Mouse (Mus musculus) hindbrain, embryonic 13.5 days (tissue): ENCODE measurements around the gene Jazf1. TPM values are rescaled to one million over a fixed set of nuclear protein-coding genes. Genes with fewer than 3 reads are reported as not detected.

Experiments used
- ATAC-seq: fragments of 200-750 bp; cut with Nextera tagmentation; 2 replicates; pipeline ENCODE4 v1.8.0; 2017; ENCODE audit warnings: moderate TSS enrichment; ENCODE audit not compliant: low FRiP score
- H3K27ac ChIP-seq: fragments of 300-500 bp; sonication (generic); 2 replicates; pipeline ENCODE4 v1.5.1; 2015; ENCODE audit warnings: inconsistent platforms, mild to moderate bottlenecking, moderate library complexity
- H3K27me3 ChIP-seq: fragments of 300-500 bp; sonication (generic); 2 replicates; pipeline ENCODE4 v1.6.1; 2015; ENCODE audit warnings: mild to moderate bottlenecking, inconsistent platforms
- H3K36me3 ChIP-seq: fragments of 300-500 bp; sonication (generic); 2 replicates; pipeline ENCODE4 v1.6.1; 2015; ENCODE audit warnings: mild to moderate bottlenecking, inconsistent platforms
- H3K4me1 ChIP-seq: fragments of 300-500 bp; sonication (generic); replicated peaks from 2 replicates; pipeline ENCODE4 v1.6.1; 2015; ENCODE audit warnings: inconsistent platforms
- H3K4me2 ChIP-seq: fragments of 300-500 bp; sonication (generic); 2 replicates; pipeline ENCODE4 v1.6.1; 2015; ENCODE audit warnings: inconsistent platforms, mild to moderate bottlenecking, moderate library complexity
- H3K4me3 ChIP-seq: fragments of 300-500 bp; sonication (generic); 2 replicates; pipeline ENCODE4 v1.5.1; 2015; ENCODE audit warnings: mild to moderate bottlenecking, inconsistent platforms
- H3K9ac ChIP-seq: fragments of 300-500 bp; sonication (generic); 2 replicates; pipeline ENCODE4 v1.6.1; 2015; ENCODE audit warnings: mild to moderate bottlenecking, inconsistent platforms
- H3K9me3 ChIP-seq: fragments of 300-500 bp; sonication (generic); 2 replicates; pipeline ENCODE4 v1.6.1; 2016; ENCODE audit warnings: inconsistent platforms
- WGBS: fragments of 180-500 bp; shearing (Covaris S2); methylation state at CpG from one replicate; pipeline ENCODE4 v1.1.7; 2015; 5-methylcytosine and 5-hydroxymethylcytosine counted together
- polyA plus RNA-seq: library from polyadenylated mRNA; unstranded; fragments of >200 nt; fragmentation: Nextera tagmentation; extraction: Ambion mirVana; gene quantifications from 2 replicates; pipeline ENCODE4 v1.2.1, GENCODE M21; 2015

Gene Jazf1
- polyA plus RNA-seq, 1 experiment from 2014 or later = 29.2 TPM

DNA sequence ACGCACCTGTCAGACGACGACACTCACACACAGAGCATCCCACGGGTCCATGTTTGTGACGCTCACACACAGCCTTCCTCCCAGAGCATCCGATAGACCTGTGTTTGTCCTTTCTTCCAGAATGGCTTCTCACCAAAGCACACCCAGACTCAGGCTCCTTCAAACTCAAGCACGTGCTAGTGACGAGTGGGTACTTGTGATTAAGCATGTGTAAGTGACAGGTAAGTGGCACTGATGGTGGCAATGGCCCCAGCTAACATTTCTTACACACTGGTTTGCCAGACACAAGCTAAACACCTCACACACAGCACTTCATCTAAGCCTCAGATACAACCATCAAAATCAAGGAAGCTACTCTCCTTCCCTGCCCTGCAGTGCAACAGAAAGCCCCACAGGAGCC, 77.6 kb downstream of the Jazf1 start:
- WGBS = 90% methylated on average over 8 of the region's 8 CpGs
- Histone ChIP-seq H3K27me3 (no peaks in the 10 kb centered on the region), H3K27ac (no peak overlapping the region), H3K9me3 (0 out of 2 replicates have a peak, but pooled peaks cover 6% of the 10 kb centered on the region), H3K4me3 (no peak overlapping the region), H3K4me1 (no peaks in the 10 kb centered on the region; the same call in 1 of the 2 replicates), H3K4me2 (no peak overlapping the region), H3K9ac (no peak overlapping the region), H3K36me3 (no peaks in the 10 kb centered on the region)
- no peak for ATAC-seq

DNA sequence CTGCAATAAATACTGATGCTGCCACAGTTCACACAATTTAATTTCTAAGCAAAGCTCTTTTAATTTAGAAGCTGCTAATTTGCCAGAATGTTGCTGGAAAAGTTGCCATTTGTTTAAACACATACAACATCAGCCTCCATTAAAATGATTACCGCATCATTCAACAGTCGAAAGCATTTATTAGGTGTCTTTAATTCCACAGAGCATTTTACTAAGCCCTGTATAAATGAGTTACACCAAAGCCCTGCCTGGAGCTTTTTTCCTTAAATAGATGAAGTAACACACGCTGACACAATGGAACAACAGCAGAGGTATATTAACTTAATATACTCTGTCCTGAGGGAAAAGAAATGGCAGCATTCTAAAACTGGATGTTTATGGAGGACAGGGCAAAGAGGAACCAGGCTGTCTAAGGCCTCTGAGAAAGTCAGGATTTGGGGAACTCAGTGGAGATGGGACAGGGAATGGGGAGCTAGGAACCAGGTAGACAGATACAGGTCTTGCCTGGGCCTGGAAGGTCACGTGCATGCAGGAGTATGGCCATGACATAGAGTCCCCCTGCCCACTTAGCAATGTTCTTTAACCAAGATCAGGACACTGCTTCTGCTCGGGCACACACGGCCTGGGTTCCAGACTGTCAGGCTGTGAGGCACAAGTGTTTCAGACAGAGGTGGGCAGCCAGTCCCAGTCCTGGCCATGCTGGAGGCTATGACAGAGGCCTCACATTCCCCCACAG, 80.4 kb downstream of the Jazf1 start:
- 82% methylated on average over 6 of the region's 6 CpGs for WGBS
- Histone ChIP-seq H3K4me3 (no peak overlapping the region), H3K36me3 (no peaks in the 10 kb centered on the region), H3K4me2 (no peak overlapping the region), H3K9ac (no peak overlapping the region), H3K9me3 (0 out of 2 replicates have a peak, but pooled peaks cover 6% of the 10 kb centered on the region), H3K4me1 (no peaks in the 10 kb centered on the region; the same call in 1 of the 2 replicates), H3K27me3 (no peaks in the 10 kb centered on the region), H3K27ac (no peak overlapping the region)
- ATAC-seq = no peak

- Histone ChIP-seq H3K27me3 (no peaks in the 10 kb centered on the region), H3K4me1 (no peaks in the 10 kb centered on the region; the same call in 1 of the 2 replicates), H3K4me3 (no peak overlapping the region), H3K9me3 (0 out of 2 replicates have a peak, but pooled peaks cover 6% of the 10 kb centered on the region), H3K27ac (no peak overlapping the region), H3K4me2 (no peak overlapping the region), H3K9ac (no peak overlapping the region), H3K36me3 (no peaks in the 10 kb centered on the region)
- ATAC-seq = no peak
- WGBS = 60% methylated on average over 4 of the region's 4 CpGs
These were observed 81.0 kb downstream of the Jazf1 start for GRCm38 (mm10) chr6:52987391-52987790.

DNA sequence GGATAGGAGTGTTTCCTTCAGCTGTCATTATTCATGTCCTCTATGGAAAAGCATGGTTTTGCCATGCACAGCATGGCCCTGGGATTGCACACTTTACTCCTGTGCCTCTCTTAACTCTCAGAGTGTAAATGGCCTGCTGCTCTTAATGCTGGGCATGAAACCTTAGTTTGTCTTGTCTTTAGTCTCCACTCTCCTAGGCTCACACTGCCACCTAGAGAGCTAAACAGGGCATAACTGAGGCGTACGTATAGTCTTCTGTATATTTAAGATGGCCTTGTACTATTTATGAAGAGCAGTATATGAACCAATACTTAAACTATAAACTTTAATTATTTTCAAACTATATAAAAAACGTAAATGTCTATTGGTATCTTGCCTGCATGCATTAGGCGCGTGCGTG, 86.3 kb downstream of the Jazf1 start:
- Histone ChIP-seq H3K36me3 (no peaks in the 10 kb centered on the region), H3K27ac (no peak overlapping the region), H3K27me3 (no peaks in the 10 kb centered on the region), H3K4me1 (no peaks in the 10 kb centered on the region), H3K4me3 (no peak overlapping the region), H3K4me2 (no peak overlapping the region), H3K9me3 (0 out of 2 replicates have a peak, but pooled peaks cover 6% of the 10 kb centered on the region), H3K9ac (no peak overlapping the region)
- ATAC-seq = no peak
- 91% methylated on average over 6 of the region's 6 CpGs for WGBS

DNA sequence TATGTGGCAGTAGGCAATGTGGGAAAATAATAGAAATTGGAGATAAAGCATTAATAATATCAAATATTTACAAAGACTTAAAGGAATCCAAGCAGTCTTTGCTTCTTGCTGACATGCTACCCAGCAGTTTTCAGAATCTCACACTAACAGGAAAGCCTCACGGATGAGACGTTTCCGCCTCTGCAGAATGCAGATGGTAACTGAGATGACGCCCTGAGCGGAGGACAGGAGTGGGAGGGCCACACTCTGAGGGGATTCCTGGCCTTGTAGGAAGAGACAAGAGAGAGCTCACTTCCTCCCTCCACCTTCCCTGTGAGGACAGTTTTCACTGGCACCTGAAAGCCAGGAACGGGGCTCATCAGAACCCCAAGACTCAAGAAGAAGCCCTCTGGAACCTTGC, 88.9 kb downstream of the Jazf1 start:
- Histone ChIP-seq H3K4me3 (no peak overlapping the region), H3K27me3 (no peaks in the 10 kb centered on the region), H3K36me3 (no peaks in the 10 kb centered on the region), H3K27ac (no peak overlapping the region), H3K9ac (no peak overlapping the region), H3K9me3 (no peaks in the 10 kb centered on the region), H3K4me1 (no peaks in the 10 kb centered on the region), H3K4me2 (no peak overlapping the region)
- ATAC-seq = no peak
- 98% methylated on average over 6 of the region's 6 CpGs for WGBS

DNA sequence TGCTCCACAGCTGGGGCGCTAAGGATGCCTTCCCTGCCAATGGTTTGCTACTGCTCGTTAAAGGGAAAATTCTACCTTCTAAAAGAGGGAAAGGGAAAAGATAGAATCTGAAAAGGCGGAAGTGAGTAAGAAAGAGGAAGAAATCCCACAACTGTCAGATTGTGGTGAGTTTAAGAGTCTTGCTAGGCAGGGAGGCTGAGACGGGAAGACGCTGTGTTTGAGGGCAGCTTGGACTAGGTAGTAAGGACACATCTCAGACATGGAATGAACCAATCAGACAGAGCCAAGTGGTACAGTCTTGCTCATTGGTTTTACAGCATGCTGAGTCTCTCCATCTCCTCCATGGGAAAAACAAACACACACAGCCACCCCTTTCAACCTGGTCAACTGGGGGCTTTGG, 95.1 kb downstream of the Jazf1 start:
- H3K9me3 ChIP-seq = no peaks in the 10 kb centered on the region
- H3K4me2 ChIP-seq = no peak overlapping the region
- H3K27ac ChIP-seq = no peak overlapping the region
- ATAC-seq = no peak
- no peaks in the 10 kb centered on the region for H3K27me3 ChIP-seq
- H3K9ac ChIP-seq = no peak overlapping the region
- H3K4me3 ChIP-seq = no peak overlapping the region
- H3K36me3 ChIP-seq = no peaks in the 10 kb centered on the region
- 86% methylated on average over 5 of the region's 5 CpGs for WGBS
- H3K4me1 ChIP-seq = no peaks in the 10 kb centered on the region

DNA sequence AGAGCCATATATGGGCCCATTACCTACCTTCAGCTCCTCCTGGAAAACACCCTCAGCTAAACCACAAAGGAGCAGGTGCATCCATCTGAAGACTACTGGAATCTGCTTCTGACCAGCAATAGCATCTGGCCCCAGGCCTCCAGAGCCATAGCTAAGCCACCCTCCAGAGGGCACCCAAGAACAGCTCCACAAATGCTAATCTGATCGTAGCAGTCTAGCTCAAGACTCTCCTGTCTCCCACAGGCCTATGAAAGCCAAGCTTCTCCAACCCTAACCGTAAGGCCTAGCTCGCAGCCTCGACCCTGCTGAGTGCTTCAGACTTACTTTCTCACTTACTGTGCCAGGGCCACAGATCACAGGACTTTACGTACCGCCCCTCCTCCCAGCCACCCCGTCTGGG, 96.3 kb downstream of the Jazf1 start:
- 76% methylated on average over 7 of the region's 7 CpGs for WGBS
- ATAC-seq = no peak
- no peak overlapping the region for H3K4me2 ChIP-seq
- H3K9ac ChIP-seq = no peak overlapping the region
- no peaks in the 10 kb centered on the region for H3K27me3 ChIP-seq
- peaks cover 3% of the 10 kb centered on the region; the same call in 1 of the 2 replicates for H3K4me1 ChIP-seq
- no peak overlapping the region for H3K27ac ChIP-seq
- no peaks in the 10 kb centered on the region for H3K36me3 ChIP-seq
- H3K4me3 ChIP-seq = no peak overlapping the region
- no peaks in the 10 kb centered on the region for H3K9me3 ChIP-seq

DNA sequence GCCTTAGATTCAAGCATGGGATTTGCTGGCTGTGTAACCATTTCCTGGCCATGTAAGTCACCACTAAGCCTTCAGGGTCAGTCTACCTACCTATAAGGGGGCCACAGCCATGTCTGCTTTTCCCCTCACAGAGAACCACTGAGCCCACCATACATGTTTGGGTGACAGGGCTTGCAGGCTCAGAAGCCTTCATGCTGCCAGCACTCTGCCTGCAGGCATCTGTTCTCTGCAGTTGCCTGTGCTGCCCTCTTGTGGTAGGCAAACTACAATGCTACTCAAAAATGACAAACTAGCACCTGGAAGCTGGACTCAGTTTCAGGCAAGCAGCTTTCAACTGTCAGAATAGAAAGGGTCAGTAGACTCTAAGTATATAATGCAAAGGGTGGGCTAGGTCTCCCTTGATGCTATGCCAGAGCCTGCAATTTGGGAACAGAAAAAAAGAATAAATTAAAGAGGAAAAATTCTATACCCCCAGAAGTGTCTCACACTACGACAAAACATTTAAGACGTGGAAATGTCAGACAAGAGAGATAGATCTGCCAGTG, 98.6 kb downstream of the Jazf1 start:
- ATAC-seq = no peak

DNA sequence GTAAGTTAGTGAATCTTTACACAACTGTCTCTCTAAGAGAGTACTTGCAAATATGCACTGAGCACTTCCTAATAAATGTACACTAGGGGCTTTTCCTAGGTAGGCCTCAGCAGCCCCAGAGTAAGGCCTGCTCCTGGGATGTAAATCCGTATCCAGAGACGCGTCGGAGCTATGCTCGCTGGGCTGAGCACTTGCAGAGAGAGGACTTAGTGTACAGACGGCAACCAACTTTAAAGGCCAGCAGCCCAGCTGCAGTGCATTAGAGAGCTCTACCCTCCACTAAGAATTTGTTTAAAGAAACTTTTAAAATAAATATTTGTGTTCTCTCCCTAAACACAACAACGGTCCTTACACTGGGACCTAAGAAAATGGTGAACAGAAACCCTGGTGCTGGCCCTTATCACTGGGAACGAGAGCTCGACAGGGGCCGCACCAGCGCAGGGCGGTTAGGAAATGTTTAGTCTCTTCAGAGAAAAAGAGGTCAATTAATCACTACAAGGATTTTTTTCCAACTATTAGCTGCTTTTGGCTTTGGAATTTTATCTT, 100.0 kb downstream of the Jazf1 start:
- WGBS = 84% methylated on average over 12 of the region's 12 CpGs
- no peaks in the 10 kb centered on the region for H3K36me3 ChIP-seq
- no peak overlapping the region for H3K9ac ChIP-seq
- H3K4me2 ChIP-seq = no peak overlapping the region
- H3K27me3 ChIP-seq = no peaks in the 10 kb centered on the region
- H3K4me1 ChIP-seq = peaks cover 20% of the 10 kb centered on the region
- H3K27ac ChIP-seq = no peak overlapping the region
- H3K9me3 ChIP-seq = no peaks in the 10 kb centered on the region
- no peak overlapping the region for H3K4me3 ChIP-seq
- no peak for ATAC-seq

More for the DNA sequence above, 98.6 kb downstream of the Jazf1 start:
- Histone ChIP-seq H3K9me3 (no peaks in the 10 kb centered on the region), H3K4me1 (peaks cover 8% of the 10 kb centered on the region), H3K9ac (no peak overlapping the region), H3K4me3 (no peak overlapping the region), H3K4me2 (no peak overlapping the region), H3K27ac (no peak overlapping the region), H3K27me3 (no peaks in the 10 kb centered on the region), H3K36me3 (no peaks in the 10 kb centered on the region)
- WGBS = 98% methylated on average over 2 of the region's 2 CpGs

DNA sequence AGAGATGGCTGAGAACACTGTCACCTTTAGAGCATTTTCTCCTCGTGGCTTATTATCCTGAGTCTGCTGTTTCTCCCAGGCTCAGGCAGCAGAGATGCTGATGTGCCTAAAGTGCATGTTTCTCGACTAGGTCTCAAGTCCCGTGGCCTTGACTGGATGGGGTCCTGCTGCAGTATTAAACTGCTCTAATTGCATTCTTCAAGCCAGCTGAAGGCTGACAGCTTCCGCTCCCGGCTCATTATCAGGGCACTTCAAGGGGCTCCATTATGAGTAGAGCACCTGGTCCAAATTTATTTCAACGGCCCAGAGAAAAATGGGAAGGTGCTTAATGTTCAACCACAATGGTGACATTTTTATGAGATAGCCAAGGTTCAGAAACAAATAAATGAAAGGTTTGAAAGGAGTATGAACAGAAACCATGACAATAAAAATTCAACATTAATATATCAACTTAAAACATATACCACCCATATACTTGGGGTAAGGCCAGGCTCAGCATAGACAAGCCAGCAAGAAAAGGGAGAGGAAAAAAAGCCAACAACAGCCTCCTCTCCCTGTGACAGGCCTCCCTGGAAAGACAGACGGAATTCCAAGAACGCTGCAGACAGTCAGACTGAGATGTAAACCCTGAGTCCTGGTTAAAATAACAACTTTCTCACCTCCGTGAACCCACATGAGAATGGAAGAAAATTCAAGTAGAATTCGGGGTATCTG, 100.7 kb downstream of the Jazf1 start:
- H3K4me1 ChIP-seq = peaks cover 27% of the 10 kb centered on the region
- H3K36me3 ChIP-seq = no peaks in the 10 kb centered on the region
- H3K4me2 ChIP-seq = no peak overlapping the region
- no peak for ATAC-seq
- no peak overlapping the region for H3K27ac ChIP-seq
- H3K9ac ChIP-seq = no peak overlapping the region
- H3K9me3 ChIP-seq = no peaks in the 10 kb centered on the region
- WGBS = 67% methylated on average over 10 of the region's 10 CpGs
- no peaks in the 10 kb centered on the region for H3K27me3 ChIP-seq
- H3K4me3 ChIP-seq = no peak overlapping the region

DNA sequence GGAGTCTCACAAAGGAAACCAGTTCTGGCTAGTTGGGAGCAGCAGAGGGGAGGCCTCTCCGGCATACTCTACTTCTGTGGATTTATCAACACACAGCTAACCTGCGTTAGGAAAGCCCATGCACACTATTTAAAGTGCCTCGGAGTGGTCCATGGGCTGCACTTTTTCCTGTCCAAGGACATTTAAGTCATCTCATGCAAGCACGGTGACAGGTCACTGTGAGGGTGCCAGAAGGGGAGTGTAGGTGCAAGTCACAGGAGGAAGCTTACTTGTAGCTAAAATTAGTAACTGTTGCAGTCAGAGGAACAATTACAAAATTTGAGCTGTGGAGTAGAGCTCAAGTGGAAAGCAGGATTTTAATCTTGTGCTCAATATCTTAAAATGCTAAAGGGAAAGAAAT, 102.4 kb downstream of the Jazf1 start:
- no peak for ATAC-seq
- WGBS = 79% methylated on average over 4 of the region's 4 CpGs
- H3K27ac ChIP-seq = no peak overlapping the region
- no peaks in the 10 kb centered on the region for H3K27me3 ChIP-seq
- H3K4me1 ChIP-seq = peaks cover 28% of the 10 kb centered on the region
- no peaks in the 10 kb centered on the region for H3K36me3 ChIP-seq
- H3K4me3 ChIP-seq = no peak overlapping the region
- no peak overlapping the region for H3K9ac ChIP-seq
- no peak overlapping the region for H3K4me2 ChIP-seq
- H3K9me3 ChIP-seq = no peaks in the 10 kb centered on the region

- WGBS = 65% methylated on average over 7 of the region's 7 CpGs
- Histone ChIP-seq H3K27me3 (no peaks in the 10 kb centered on the region), H3K9me3 (no peaks in the 10 kb centered on the region), H3K9ac (no peak overlapping the region), H3K4me2 (no peak overlapping the region), H3K4me3 (no peak overlapping the region), H3K36me3 (no peaks in the 10 kb centered on the region), H3K27ac (no peak overlapping the region), H3K4me1 (peaks cover 28% of the 10 kb centered on the region)
- no peak for ATAC-seq
These were observed 103.1 kb downstream of the Jazf1 start for GRCm38 (mm10) chr6:52965340-52965739.
